Mouse (Mus musculus): ENCODE measurements around the gene Zfp764.
"Not testable (repeated sequence)": the region's sequence is repeated elsewhere in the genome, so short reads cannot be mapped to it uniquely, and the experiment has no call there.

The Zfp764 gene

GRCm38 (mm10) chr7:127390306-127390705 is 16.3 kb downstream of the Zfp764 start:
- no peak for DNase-seq

DNA sequence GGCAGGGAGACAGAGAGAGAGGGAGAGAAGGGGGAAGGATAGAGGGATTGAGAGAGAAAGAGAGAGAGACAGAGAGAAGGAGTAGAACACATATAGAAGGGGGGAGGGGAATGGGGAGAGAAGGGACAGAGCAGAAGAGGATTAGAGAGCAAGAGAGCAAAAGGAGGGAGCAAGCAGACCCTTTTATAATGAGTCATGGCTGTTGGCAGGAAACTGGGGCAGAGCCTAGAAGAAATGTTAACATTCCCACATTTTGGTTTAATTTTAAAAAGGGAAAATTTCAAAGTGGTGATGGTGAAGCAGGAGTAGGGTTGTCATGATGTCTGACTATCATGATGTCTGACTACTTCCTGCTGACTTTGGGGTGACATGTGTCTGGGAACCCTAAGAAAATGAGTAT is 18.4 kb downstream of the Zfp764 start:
- DNase-seq: not testable (repeated sequence)

DNA sequence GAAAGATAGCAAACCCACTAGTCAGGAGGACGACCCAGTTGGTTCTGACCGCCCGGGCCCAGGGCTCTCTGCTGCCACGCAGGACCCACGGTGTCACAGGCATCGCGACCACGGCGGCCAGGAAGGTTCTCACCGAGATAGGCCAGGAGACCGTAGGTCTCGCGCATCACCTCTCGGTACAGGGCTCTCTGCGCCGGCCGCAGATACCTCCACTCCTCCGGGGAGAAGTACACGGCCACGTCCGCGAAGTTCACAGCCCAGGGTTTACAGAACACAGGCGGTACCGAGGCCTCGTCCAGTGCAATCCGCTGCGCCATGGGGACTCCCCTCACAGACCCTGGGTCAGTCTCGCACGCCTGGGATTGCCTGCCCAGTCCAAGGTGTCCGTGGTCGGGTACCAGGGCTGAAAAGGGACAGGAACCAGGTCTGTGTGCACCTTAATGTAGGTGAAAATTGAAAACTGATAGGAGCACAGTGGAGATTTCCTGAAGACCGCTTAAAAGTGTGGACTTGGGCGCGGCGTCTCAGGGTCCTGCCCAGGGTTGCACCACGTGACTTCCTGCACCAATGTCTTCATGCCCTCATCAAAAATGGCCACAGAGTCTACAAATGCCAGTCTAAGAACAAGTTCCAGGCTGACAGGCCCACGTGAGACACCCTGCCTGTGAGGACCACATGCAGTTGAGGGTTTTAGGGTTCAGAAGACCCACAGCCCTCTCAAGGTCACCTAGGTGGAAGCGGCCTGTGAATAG is 19.8 kb downstream of the Zfp764 start, which contains the start of gene 9130019O22Rik:
9130019O22Rik (minus strand) TSS at position 526 of the 752 bp plus-strand sequence.
- DNase-seq: peak; percentile 91

DNA sequence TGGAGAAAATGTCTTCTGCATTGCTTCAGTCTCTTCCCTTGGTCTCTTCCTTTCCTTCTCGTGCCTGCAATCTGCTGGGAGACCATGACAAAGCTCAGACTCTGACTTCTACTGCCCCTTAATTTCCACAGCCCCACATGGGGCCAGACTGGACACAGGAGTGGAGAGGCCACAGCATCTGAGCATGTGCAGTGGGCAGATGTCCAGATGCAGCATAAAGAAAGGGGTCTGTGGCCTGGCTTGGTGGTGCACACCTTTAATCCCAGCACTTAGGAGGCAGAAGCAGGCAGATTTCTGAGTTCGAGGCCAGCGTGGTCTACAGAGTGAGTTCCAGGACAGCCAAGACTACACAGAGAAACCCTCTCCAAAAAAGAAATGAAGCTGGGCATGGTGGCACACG is 21.1 kb downstream of the Zfp764 start:
- not testable (repeated sequence) for DNase-seq

DNA sequence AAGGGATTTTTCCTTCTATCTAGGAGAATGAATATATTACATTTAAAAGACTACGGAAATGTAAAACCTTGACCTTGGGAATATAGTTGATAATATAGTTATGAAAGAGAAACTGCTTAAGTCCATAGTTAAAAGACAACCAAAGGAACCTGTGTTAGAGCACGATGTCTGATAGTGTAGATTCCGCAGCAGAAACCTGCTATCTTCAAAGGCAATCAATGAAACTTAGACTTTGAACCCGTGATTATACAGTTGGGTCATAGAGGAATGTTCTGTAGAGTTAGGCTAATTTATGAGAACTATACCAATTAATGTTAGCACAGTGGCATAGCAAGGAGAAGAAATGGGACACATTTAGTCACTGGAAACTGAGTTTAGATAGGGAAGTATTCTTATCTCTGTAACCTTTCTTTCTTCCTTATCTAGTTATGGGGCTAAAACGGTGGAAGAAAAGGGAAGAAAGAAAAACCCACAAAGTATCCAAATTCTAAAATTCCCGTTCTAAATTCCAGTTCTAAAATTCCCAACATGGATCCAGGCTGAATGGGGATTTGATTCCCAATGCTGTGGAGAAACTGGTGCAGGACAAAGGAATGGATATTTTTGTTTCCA is 28.2 kb downstream of the Zfp764 start:
- DNase-seq: no peak

DNA sequence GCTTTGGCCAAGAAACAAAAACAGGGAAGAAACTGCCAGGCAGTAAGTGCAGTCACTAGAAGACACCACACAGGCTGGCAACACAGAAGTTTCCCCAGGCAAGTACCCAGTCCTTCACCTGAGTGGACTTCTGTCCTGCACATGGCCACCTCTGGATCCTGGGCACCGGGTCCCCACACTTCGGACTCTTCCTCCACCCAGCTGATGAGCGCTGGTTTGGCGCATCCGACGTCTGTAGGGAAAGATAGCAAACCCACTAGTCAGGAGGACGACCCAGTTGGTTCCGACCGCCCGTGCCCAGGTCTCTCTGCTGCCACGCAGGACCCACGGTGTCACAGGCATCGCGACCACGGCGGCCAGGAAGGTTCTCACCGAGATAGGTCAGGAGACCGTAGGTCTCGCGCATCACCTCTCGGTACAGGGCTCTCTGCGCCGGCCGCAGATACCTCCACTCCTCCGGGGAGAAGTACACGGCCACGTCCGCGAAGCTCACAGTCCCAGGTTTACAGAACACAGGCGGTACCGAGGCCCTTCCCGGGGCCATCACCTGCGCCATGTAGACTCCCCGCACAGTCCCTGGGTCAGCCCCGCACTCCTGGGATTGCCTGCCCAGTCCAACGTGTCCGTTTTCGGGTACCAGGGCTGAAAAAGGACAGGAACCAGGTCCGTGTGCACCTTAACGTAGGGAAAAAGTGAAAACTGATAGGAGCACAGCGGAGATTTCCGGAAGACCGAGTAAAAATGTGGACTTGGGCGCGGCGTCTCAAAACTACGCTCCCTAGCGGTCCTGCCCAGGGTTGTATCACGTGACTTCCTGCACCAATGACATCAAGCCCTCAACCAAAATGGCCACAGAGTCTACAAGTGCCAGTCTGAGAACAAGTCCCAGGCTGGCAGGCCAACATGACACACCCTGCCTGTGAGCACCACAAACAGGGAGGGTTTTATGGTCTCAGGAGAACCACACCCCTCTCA is 31.1 kb downstream of the Zfp764 start, which contains the start of gene Zfp747:
Zfp747 (minus strand) TSS at position 780 of the 975 bp plus-strand sequence.
- peak; percentile 94 for DNase-seq

GRCm38 (mm10) chr7:127371870-127372269 is 34.8 kb downstream of the Zfp764 start:
- peak; percentile 26 for DNase-seq

- no peak for DNase-seq
Observed at GRCm38 (mm10) chr7:127371213-127371612, 35.4 kb downstream of the Zfp764 start.

DNA sequence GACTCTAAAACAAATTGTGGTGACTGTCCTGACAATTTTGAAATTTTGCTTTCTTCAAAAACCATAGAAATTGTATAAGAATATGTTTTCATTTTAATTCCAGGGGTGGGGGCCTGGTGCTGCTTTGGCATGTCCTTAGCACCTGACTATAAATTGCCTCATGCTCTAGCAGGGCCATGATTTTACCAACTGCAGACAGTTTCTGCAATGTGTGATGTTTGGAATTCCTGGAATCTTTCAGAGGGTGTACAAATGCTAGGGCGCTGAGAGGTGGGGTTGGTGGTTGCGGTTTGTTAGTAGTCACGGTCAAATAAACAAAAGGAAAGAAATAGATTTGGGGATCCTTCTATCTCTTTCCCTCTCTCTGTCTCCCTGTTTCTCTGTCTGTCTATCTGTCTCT is 40.4 kb downstream of the Zfp764 start:
- DNase-seq: no peak

GRCm38 (mm10) chr7:127364166-127364565 is 42.5 kb downstream of the Zfp764 start:
- DNase-seq: no peak

- DNase-seq: no peak
Observed at GRCm38 (mm10) chr7:127363475-127363921, 43.1 kb downstream of the Zfp764 start.

DNA sequence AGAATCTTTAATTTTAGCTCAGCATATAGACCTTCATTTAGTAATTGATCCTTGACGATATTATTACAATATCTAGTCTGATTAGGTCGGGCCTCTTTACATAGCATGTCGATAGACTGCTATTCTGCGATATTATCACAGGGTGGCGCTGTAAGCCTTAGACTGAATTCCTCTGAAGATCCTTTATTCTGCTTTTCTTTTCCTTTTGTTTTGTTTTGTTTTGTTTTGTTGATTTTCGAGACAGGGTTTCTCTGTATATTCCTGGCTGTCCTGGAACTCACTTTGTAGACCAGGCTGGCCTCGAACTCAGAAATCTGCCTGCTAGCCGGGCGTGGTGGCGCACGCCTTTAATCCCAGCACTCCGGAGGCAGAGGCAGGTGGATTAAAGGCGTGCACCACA is 44.2 kb downstream of the Zfp764 start:
- DNase-seq: peak; percentile 31

- no peak for DNase-seq
Observed at GRCm38 (mm10) chr7:127361449-127361848, 45.2 kb downstream of the Zfp764 start.

- no peak for DNase-seq
Observed at GRCm38 (mm10) chr7:127360265-127360664, 46.4 kb downstream of the Zfp764 start.

DNA sequence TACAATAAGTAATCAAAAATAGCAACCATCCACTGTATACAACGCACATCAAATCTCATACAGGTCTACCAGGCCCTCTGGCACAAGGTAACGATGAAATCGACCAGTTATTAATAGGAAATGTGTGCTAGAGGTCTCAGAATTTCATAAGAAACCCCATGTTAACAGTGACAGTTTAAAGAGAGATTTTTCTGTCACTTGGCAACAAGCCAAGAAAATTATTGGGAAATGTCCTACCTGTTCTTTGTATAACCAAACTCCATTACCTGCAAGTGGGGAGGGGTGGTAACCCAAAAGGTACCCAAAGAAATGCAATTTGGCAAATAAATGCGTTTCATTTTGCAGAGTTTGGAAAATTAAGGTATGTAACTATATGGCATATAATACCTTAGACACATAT is 48.1 kb downstream of the Zfp764 start:
- no peak for DNase-seq

GRCm38 (mm10) chr7:127357871-127358270 is 48.8 kb downstream of the Zfp764 start:
- no peak for DNase-seq

GRCm38 (mm10) chr7:127355796-127356195 is 50.8 kb downstream of the Zfp764 start:
- no peak for DNase-seq
